Mouse (Mus musculus): ENCODE data around the gene Rere. TPM values are rescaled to one million over a fixed set of nuclear protein-coding genes. Genes with fewer than 3 reads are reported as not detected.
A peak's percentile ranks its signal among the peaks of the same experiment; 100 is the strongest.

Gene Rere
- polyA plus RNA-seq, 1 experiment from 2014 or later, result 44.4 TPM

- peaks cover 21% of the 10 kb centered on the region for H3K4me1 ChIP-seq (replicated peaks; ENCODE audit: control insufficient read depth, insufficient read depth, low read length)
- no peak for ATAC-seq (ENCODE audit: low FRiP score)
- no peak for DNase-seq (ENCODE audit: low spot score)
- no peaks in the 10 kb centered on the region for H3K36me3 ChIP-seq (replicated peaks; ENCODE audit: control insufficient read depth, insufficient read depth)
- H3K4me3 ChIP-seq (replicated peaks; ENCODE audit: low read length), result no peak overlapping the region
- no peaks in the 10 kb centered on the region for H3K9me3 ChIP-seq (ENCODE audit: control insufficient read depth, low read length)
- no peak overlapping the region for H3K4me2 ChIP-seq (replicated peaks)
- WGBS, result 91% methylated on average over 2 of the region's 2 CpGs
- no peak overlapping the region for H3K9ac ChIP-seq
- H3K27me3 ChIP-seq (ENCODE audit: control insufficient read depth, insufficient read depth, low read length), result no peaks in the 10 kb centered on the region
- no peak overlapping the region for H3K27ac ChIP-seq
These were observed 83.3 kb downstream of the Rere start for GRCm38 (mm10) chr4:150364786-150365185.

- H3K27ac ChIP-seq, result no peak overlapping the region
- no peaks in the 10 kb centered on the region for H3K9me3 ChIP-seq (ENCODE audit: control insufficient read depth, low read length)
- peaks cover 37% of the 10 kb centered on the region for H3K4me1 ChIP-seq (replicated peaks; ENCODE audit: control insufficient read depth, insufficient read depth, low read length)
- H3K9ac ChIP-seq, result no peak overlapping the region
- no peak for DNase-seq (ENCODE audit: low spot score)
- H3K4me2 ChIP-seq (replicated peaks), result no peak overlapping the region
- 65% methylated on average over 6 of the region's 6 CpGs for WGBS
- no peaks in the 10 kb centered on the region for H3K27me3 ChIP-seq (ENCODE audit: control insufficient read depth, insufficient read depth, low read length)
- H3K4me3 ChIP-seq (replicated peaks; ENCODE audit: low read length), result no peak overlapping the region
- no peaks in the 10 kb centered on the region for H3K36me3 ChIP-seq (replicated peaks; ENCODE audit: control insufficient read depth, insufficient read depth)
- no peak for ATAC-seq (ENCODE audit: low FRiP score)
These were observed 85.2 kb downstream of the Rere start for GRCm38 (mm10) chr4:150366510-150367208.

- Histone ChIP-seq H3K27ac (peak overlapping the region; percentile 94), H3K4me3 (replicated peaks; ENCODE audit: low read length) (peak overlapping the region; percentile 52), H3K27me3 (ENCODE audit: control insufficient read depth, insufficient read depth, low read length) (no peaks in the 10 kb centered on the region), H3K9me3 (ENCODE audit: control insufficient read depth, low read length) (no peaks in the 10 kb centered on the region), H3K9ac (peak overlapping the region; percentile 86), H3K4me2 (replicated peaks) (peak overlapping the region; percentile 91), H3K36me3 (replicated peaks; ENCODE audit: control insufficient read depth, insufficient read depth) (no peaks in the 10 kb centered on the region), H3K4me1 (replicated peaks; ENCODE audit: control insufficient read depth, insufficient read depth, low read length) (peaks cover 68% of the 10 kb centered on the region)
- DNase-seq (ENCODE audit: low spot score), result peak; percentile 72
- ATAC-seq (ENCODE audit: low FRiP score), result peak; percentile 85
- under 1% methylated on average over 58 of the region's 58 CpGs for WGBS
These were observed 90.3 kb downstream of the Rere start for GRCm38 (mm10) chr4:150371580-150372380.

- no peak for ATAC-seq (ENCODE audit: low FRiP score)
- H3K36me3 ChIP-seq (replicated peaks; ENCODE audit: control insufficient read depth, insufficient read depth), result no peaks in the 10 kb centered on the region
- H3K9me3 ChIP-seq (ENCODE audit: control insufficient read depth, low read length), result no peaks in the 10 kb centered on the region
- H3K27me3 ChIP-seq (ENCODE audit: control insufficient read depth, insufficient read depth, low read length), result no peaks in the 10 kb centered on the region
- H3K27ac ChIP-seq, result peak overlapping the region; percentile 94
- H3K4me3 ChIP-seq (replicated peaks; ENCODE audit: low read length), result peak overlapping the region; percentile 52
- no peak for DNase-seq (ENCODE audit: low spot score)
- H3K4me2 ChIP-seq (replicated peaks), result peak overlapping the region; percentile 91
- 6% methylated on average over 3 of the region's 3 CpGs for WGBS
- H3K9ac ChIP-seq, result peak overlapping the region; percentile 86
- peaks cover 68% of the 10 kb centered on the region for H3K4me1 ChIP-seq (replicated peaks; ENCODE audit: control insufficient read depth, insufficient read depth, low read length)
These were observed 91.2 kb downstream of the Rere start for GRCm38 (mm10) chr4:150372631-150373041.

- DNase-seq (ENCODE audit: low spot score) (peak; percentile 58), ATAC-seq (ENCODE audit: low FRiP score) (peak; percentile 51)
- peak overlapping the region; percentile 94 for H3K27ac ChIP-seq
- WGBS, result 6% methylated on average over 15 of the region's 15 CpGs
- no peaks in the 10 kb centered on the region for H3K27me3 ChIP-seq (ENCODE audit: control insufficient read depth, insufficient read depth, low read length)
- peak overlapping the region; percentile 91 for H3K4me2 ChIP-seq (replicated peaks)
- peak overlapping the region; percentile 86 for H3K9ac ChIP-seq
- no peaks in the 10 kb centered on the region for H3K36me3 ChIP-seq (replicated peaks; ENCODE audit: control insufficient read depth, insufficient read depth)
- peak overlapping the region; percentile 52 for H3K4me3 ChIP-seq (replicated peaks; ENCODE audit: low read length)
- H3K9me3 ChIP-seq (ENCODE audit: control insufficient read depth, low read length), result no peaks in the 10 kb centered on the region
- peaks cover 68% of the 10 kb centered on the region for H3K4me1 ChIP-seq (replicated peaks; ENCODE audit: control insufficient read depth, insufficient read depth, low read length)
These were observed 92.0 kb downstream of the Rere start for GRCm38 (mm10) chr4:150373111-150374109.

GRCm38 (mm10) chr4:150374651-150375447 lies 93.4 kb downstream of the Rere start:
- no peak for DNase-seq (ENCODE audit: low spot score)
- H3K9ac ChIP-seq, result peak overlapping the region; percentile 86
- WGBS, result 32% methylated on average over 9 of the region's 9 CpGs
- no peaks in the 10 kb centered on the region for H3K27me3 ChIP-seq (ENCODE audit: control insufficient read depth, insufficient read depth, low read length)
- H3K9me3 ChIP-seq (ENCODE audit: control insufficient read depth, low read length), result no peaks in the 10 kb centered on the region
- H3K4me1 ChIP-seq (replicated peaks; ENCODE audit: control insufficient read depth, insufficient read depth, low read length), result peaks cover 61% of the 10 kb centered on the region
- H3K36me3 ChIP-seq (replicated peaks; ENCODE audit: control insufficient read depth, insufficient read depth), result no peaks in the 10 kb centered on the region
- ATAC-seq (ENCODE audit: low FRiP score), result no peak
- H3K4me2 ChIP-seq (replicated peaks), result peak overlapping the region; percentile 91
- peak overlapping the region; percentile 94 for H3K27ac ChIP-seq
- H3K4me3 ChIP-seq (replicated peaks; ENCODE audit: low read length), result peak overlapping the region; percentile 5; the same call in 1 of the 2 replicates

GRCm38 (mm10) chr4:150375448-150375935 lies 94.0 kb downstream of the Rere start:
- Histone ChIP-seq H3K27ac (peak overlapping the region; percentile 94; the same call in 1 of the 2 replicates), H3K4me1 (replicated peaks; ENCODE audit: control insufficient read depth, insufficient read depth, low read length) (peaks cover 56% of the 10 kb centered on the region), H3K4me3 (replicated peaks; ENCODE audit: low read length) (no peak overlapping the region), H3K9me3 (ENCODE audit: control insufficient read depth, low read length) (no peaks in the 10 kb centered on the region), H3K9ac (0 out of 2 replicates have a peak overlapping the region, but pooled peaks have one; percentile 86), H3K4me2 (replicated peaks) (no peak overlapping the region), H3K36me3 (replicated peaks; ENCODE audit: control insufficient read depth, insufficient read depth) (no peaks in the 10 kb centered on the region), H3K27me3 (ENCODE audit: control insufficient read depth, insufficient read depth, low read length) (no peaks in the 10 kb centered on the region)
- WGBS, result 65% methylated on average over 1 of the region's 1 CpGs
- ATAC-seq (ENCODE audit: low FRiP score), result no peak
- DNase-seq (ENCODE audit: low spot score), result no peak

GRCm38 (mm10) chr4:150379313-150379712 lies 97.9 kb downstream of the Rere start:
- H3K36me3 ChIP-seq (replicated peaks; ENCODE audit: control insufficient read depth, insufficient read depth), result no peaks in the 10 kb centered on the region
- ATAC-seq (ENCODE audit: low FRiP score), result no peak

More at GRCm38 (mm10) chr4:150379313-150379712, 97.9 kb downstream of the Rere start:
- Histone ChIP-seq H3K9me3 (ENCODE audit: control insufficient read depth, low read length) (no peaks in the 10 kb centered on the region), H3K4me1 (replicated peaks; ENCODE audit: control insufficient read depth, insufficient read depth, low read length) (peaks cover 22% of the 10 kb centered on the region), H3K27ac (no peak overlapping the region), H3K27me3 (ENCODE audit: control insufficient read depth, insufficient read depth, low read length) (no peaks in the 10 kb centered on the region), H3K9ac (no peak overlapping the region), H3K4me2 (replicated peaks) (no peak overlapping the region), H3K4me3 (replicated peaks; ENCODE audit: low read length) (no peak overlapping the region)
- WGBS, result 80% methylated on average over 6 of the region's 6 CpGs
- DNase-seq (ENCODE audit: low spot score), result no peak
